Mouse (Mus musculus): Measurements from ENCODE around the gene Caskin1. TPM values are rescaled to one million over a fixed set of nuclear protein-coding genes. Genes with fewer than 3 reads are reported as not detected.
A peak's percentile ranks its signal among the peaks of the same experiment; 100 is the strongest.

The Caskin1 gene
- 0.84 and 1.3 TPM in 2 replicates for polyA plus RNA-seq (2015; fragmentation: Nextera tagmentation; extraction: Ambion mirVana)

- no peak for TF ChIP-seq EP300 (optimal IDR thresholded peaks at IDR 0.05)
- TF ChIP-seq CTCF (IDR thresholded peaks at IDR 0.05; ENCODE audit: low read depth): no peak
- H3K9me3 ChIP-seq (ENCODE audit: control insufficient read depth, low read length): no peaks in the 10 kb centered on the region
- no peak within 1 kb of the TSS for H3K27ac ChIP-seq (replicated peaks)
- DNase-seq (ENCODE audit: low spot score): peak; percentile 45
- ATAC-seq (ENCODE audit: low FRiP score, low TSS enrichment): peak; percentile 57
- peak within 1 kb of the TSS; percentile 59 for H3K4me3 ChIP-seq (ENCODE audit: low read depth, low read length)
- 2% methylated on average over 43 of the region's 45 CpGs for WGBS
- no peaks in the 10 kb centered on the region; the same call in 1 of the 2 replicates for H3K4me1 ChIP-seq (replicated peaks; ENCODE audit: control insufficient read depth, insufficient read depth)
- H3K4me2 ChIP-seq (replicated peaks; ENCODE audit: low read depth): peak within 1 kb of the TSS; percentile 93
- peak within 1 kb of the TSS; percentile 67 for H3K9ac ChIP-seq (ENCODE audit: low read length)
- no peaks in the 10 kb centered on the region for H3K36me3 ChIP-seq (ENCODE audit: control insufficient read depth, insufficient read depth, low read length)
- no peaks in the 10 kb centered on the region for H3K27me3 ChIP-seq (ENCODE audit: control insufficient read depth, insufficient read depth, low read length)
Measured at GRCm38 (mm10) chr17:24488186-24488661, at the start of gene Caskin1. Gene Caskin1 (plus strand): TSS chr17:24488601.

- WGBS: 77% methylated on average over 8 of the region's 8 CpGs
- no peak for TF ChIP-seq CTCF (IDR thresholded peaks at IDR 0.05; ENCODE audit: low read depth)
- peaks cover 18% of the 10 kb centered on the region for H3K36me3 ChIP-seq (ENCODE audit: control insufficient read depth, insufficient read depth, low read length)
- no peak overlapping the region for H3K27ac ChIP-seq (replicated peaks)
- H3K27me3 ChIP-seq (ENCODE audit: control insufficient read depth, insufficient read depth, low read length): no peaks in the 10 kb centered on the region
- H3K9ac ChIP-seq (ENCODE audit: low read length): no peak overlapping the region
- H3K4me3 ChIP-seq (ENCODE audit: low read depth, low read length): no peak overlapping the region
- no peaks in the 10 kb centered on the region for H3K4me1 ChIP-seq (replicated peaks; ENCODE audit: control insufficient read depth, insufficient read depth)
- no peak for ATAC-seq (ENCODE audit: low FRiP score, low TSS enrichment)
- no peak overlapping the region for H3K4me2 ChIP-seq (replicated peaks; ENCODE audit: low read depth)
- no peak for DNase-seq (ENCODE audit: low spot score)
- H3K9me3 ChIP-seq (ENCODE audit: control insufficient read depth, low read length): no peaks in the 10 kb centered on the region
Measured at GRCm38 (mm10) chr17:24440377-24440776, 48.0 kb upstream of the Caskin1 start.

- WGBS: 52% methylated on average over 2 of the region's 2 CpGs
- Histone ChIP-seq H3K9me3 (ENCODE audit: control insufficient read depth, low read length) (no peaks in the 10 kb centered on the region), H3K27me3 (ENCODE audit: control insufficient read depth, insufficient read depth, low read length) (no peaks in the 10 kb centered on the region), H3K4me2 (replicated peaks; ENCODE audit: low read depth) (no peak overlapping the region), H3K36me3 (ENCODE audit: control insufficient read depth, insufficient read depth, low read length) (peaks cover 25% of the 10 kb centered on the region), H3K9ac (ENCODE audit: low read length) (no peak overlapping the region), H3K4me3 (ENCODE audit: low read depth, low read length) (no peak overlapping the region), H3K27ac (replicated peaks) (peak overlapping the region; percentile 84; the same call in 1 of the 2 replicates), H3K4me1 (replicated peaks; ENCODE audit: control insufficient read depth, insufficient read depth) (no peaks in the 10 kb centered on the region)
- ATAC-seq (ENCODE audit: low FRiP score, low TSS enrichment) (no peak), DNase-seq (ENCODE audit: low spot score) (peak; percentile 35)
- no peak for TF ChIP-seq EP300 (optimal IDR thresholded peaks at IDR 0.05)
- TF ChIP-seq CTCF (IDR thresholded peaks at IDR 0.05; ENCODE audit: low read depth): peak; percentile 65
Measured at GRCm38 (mm10) chr17:24441148-24441547, 47.3 kb upstream of the Caskin1 start.

- Histone ChIP-seq H3K27ac (replicated peaks) (peak overlapping the region; percentile 84), H3K4me2 (replicated peaks; ENCODE audit: low read depth) (peak overlapping the region; percentile 25; the same call in 1 of the 2 replicates), H3K36me3 (ENCODE audit: control insufficient read depth, insufficient read depth, low read length) (peaks cover 32% of the 10 kb centered on the region), H3K4me1 (replicated peaks; ENCODE audit: control insufficient read depth, insufficient read depth) (no peaks in the 10 kb centered on the region), H3K4me3 (ENCODE audit: low read depth, low read length) (no peak overlapping the region), H3K9me3 (ENCODE audit: control insufficient read depth, low read length) (no peaks in the 10 kb centered on the region), H3K9ac (ENCODE audit: low read length) (peak overlapping the region; percentile 18; the same call in 1 of the 2 replicates), H3K27me3 (ENCODE audit: control insufficient read depth, insufficient read depth, low read length) (no peaks in the 10 kb centered on the region)
- no peak for TF ChIP-seq EP300 (optimal IDR thresholded peaks at IDR 0.05)
- TF ChIP-seq CTCF (IDR thresholded peaks at IDR 0.05; ENCODE audit: low read depth): no peak
- ATAC-seq (ENCODE audit: low FRiP score, low TSS enrichment): peak; percentile 78
- peak; percentile 74 for DNase-seq (ENCODE audit: low spot score)
- WGBS: 63% methylated on average over 14 of the region's 14 CpGs
Measured at GRCm38 (mm10) chr17:24442107-24442506, 46.3 kb upstream of the Caskin1 start.

GRCm38 (mm10) chr17:24442632-24443155 is 45.7 kb upstream of the Caskin1 start, which contains the start of gene Dnase1l2:
Gene Dnase1l2 (minus strand): TSS chr17:24443105.
- TF ChIP-seq EP300 (optimal IDR thresholded peaks at IDR 0.05) (no peak), CTCF (IDR thresholded peaks at IDR 0.05; ENCODE audit: low read depth) (no peak)
- Histone ChIP-seq H3K36me3 (ENCODE audit: control insufficient read depth, insufficient read depth, low read length) (peaks cover 29% of the 10 kb centered on the region), H3K4me3 (ENCODE audit: low read depth, low read length) (no peak within 1 kb of the TSS), H3K4me2 (replicated peaks; ENCODE audit: low read depth) (peak within 1 kb of the TSS; percentile 25; the same call in 1 of the 2 replicates), H3K27ac (replicated peaks) (peak within 1 kb of the TSS; percentile 84), H3K9ac (ENCODE audit: low read length) (peak within 1 kb of the TSS; percentile 18; the same call in 1 of the 2 replicates), H3K27me3 (ENCODE audit: control insufficient read depth, insufficient read depth, low read length) (no peaks in the 10 kb centered on the region), H3K4me1 (replicated peaks; ENCODE audit: control insufficient read depth, insufficient read depth) (no peaks in the 10 kb centered on the region), H3K9me3 (ENCODE audit: control insufficient read depth, low read length) (no peaks in the 10 kb centered on the region)
- WGBS: 56% methylated on average over 7 of the region's 7 CpGs
- DNase-seq (ENCODE audit: low spot score): peak; percentile 40
- peak; percentile 41 for ATAC-seq (ENCODE audit: low FRiP score, low TSS enrichment)

GRCm38 (mm10) chr17:24443409-24443808 is 45.0 kb upstream of the Caskin1 start:
- Histone ChIP-seq H3K27me3 (ENCODE audit: control insufficient read depth, insufficient read depth, low read length) (no peaks in the 10 kb centered on the region), H3K9ac (ENCODE audit: low read length) (no peak overlapping the region), H3K9me3 (ENCODE audit: control insufficient read depth, low read length) (no peaks in the 10 kb centered on the region), H3K4me3 (ENCODE audit: low read depth, low read length) (no peak overlapping the region), H3K27ac (replicated peaks) (peak overlapping the region; percentile 84), H3K4me2 (replicated peaks; ENCODE audit: low read depth) (no peak overlapping the region), H3K36me3 (ENCODE audit: control insufficient read depth, insufficient read depth, low read length) (peaks cover 30% of the 10 kb centered on the region), H3K4me1 (replicated peaks; ENCODE audit: control insufficient read depth, insufficient read depth) (no peaks in the 10 kb centered on the region)
- DNase-seq (ENCODE audit: low spot score): peak; percentile 53
- no peak for TF ChIP-seq EP300 (optimal IDR thresholded peaks at IDR 0.05)
- TF ChIP-seq CTCF (IDR thresholded peaks at IDR 0.05; ENCODE audit: low read depth): no peak
- WGBS: 56% methylated on average over 4 of the region's 4 CpGs
- peak; percentile 9; the same call in 1 of the 2 replicates for ATAC-seq (ENCODE audit: low FRiP score, low TSS enrichment)

Measured in stomach, postnatal 0 days (tissue).